Mouse (Mus musculus) liver, embryonic 11.5 days (tissue): Measurements from ENCODE around the gene Hagh. TPM values are rescaled to one million over a fixed set of nuclear protein-coding genes. Genes with fewer than 3 reads are reported as not detected.

Experiments
- ATAC-seq: fragments of 200-750 bp; cut with Nextera tagmentation; replicated peaks from 2 replicates; pipeline ENCODE4 v1.8.0; 2017; ENCODE audit warnings: moderate number of reproducible peaks, mild to moderate bottlenecking, moderate TSS enrichment, moderate library complexity; ENCODE audit not compliant: low FRiP score
- DNase-seq: peaks from one replicate; pipeline ENCODE4 v3.0.0-alpha.2; 2017; ENCODE audit warnings: low spot score
- H3K27ac ChIP-seq: fragments of 300-500 bp; sonication (generic); 2 replicates; pipeline ENCODE4 v1.5.1; 2014; ENCODE audit warnings: mild to moderate bottlenecking, low read depth, low read length, control low read depth
- H3K27me3 ChIP-seq: fragments of 300-500 bp; sonication (generic); replicated peaks from 2 replicates; pipeline ENCODE4 v1.6.1; 2014; ENCODE audit warnings: low read length, mixed read lengths; ENCODE audit not compliant: control insufficient read depth, insufficient read depth
- H3K36me3 ChIP-seq: fragments of 300-500 bp; sonication (generic); 2 replicates; pipeline ENCODE4 v1.6.1; 2014; ENCODE audit warnings: mild to moderate bottlenecking, low read length, moderate library complexity, mixed read lengths; ENCODE audit not compliant: control insufficient read depth, insufficient read depth
- H3K4me1 ChIP-seq: fragments of 300-500 bp; sonication (generic); replicated peaks from 2 replicates; pipeline ENCODE4 v1.6.1; 2014; ENCODE audit warnings: low read length, mixed read lengths; ENCODE audit not compliant: control insufficient read depth, insufficient read depth
- H3K4me2 ChIP-seq: fragments of 300-500 bp; sonication (generic); 2 replicates; pipeline ENCODE4 v1.6.1; 2014; ENCODE audit warnings: mild to moderate bottlenecking, control low read depth, moderate library complexity
- H3K4me3 ChIP-seq: fragments of 300-500 bp; sonication (generic); 2 replicates; pipeline ENCODE4 v1.5.1; 2014; ENCODE audit warnings: low read depth, low read length, control low read depth
- H3K9ac ChIP-seq: fragments of 300-500 bp; sonication (generic); 2 replicates; pipeline ENCODE4 v1.6.1; 2014; ENCODE audit warnings: low read depth, low read length, control low read depth
- H3K9me3 ChIP-seq: fragments of 300-500 bp; sonication (generic); 2 replicates; pipeline ENCODE4 v1.6.1; 2016; ENCODE audit warnings: low read length, inconsistent platforms, mixed read lengths; ENCODE audit not compliant: control insufficient read depth
- WGBS: fragments of 180-500 bp; shearing (Covaris S2); extraction: QIAGEN DNeasy Blood & Tissue Kit; methylation state at CpG from one replicate; pipeline ENCODE4 v1.1.7; 2014; 5-methylcytosine and 5-hydroxymethylcytosine counted together
- polyA plus RNA-seq: library from polyadenylated mRNA; unstranded; fragments of >200 nt; fragmentation: Nextera tagmentation; extraction: Ambion mirVana; gene quantifications from 2 replicates; pipeline ENCODE4 v1.2.1, GENCODE M21; 2014

Gene Hagh
- polyA plus RNA-seq, 1 experiment from 2014 or later: 56.3 TPM

- no peaks in the 10 kb centered on the region for H3K36me3 ChIP-seq
- no peaks in the 10 kb centered on the region for H3K9me3 ChIP-seq
- no peak overlapping the region for H3K4me3 ChIP-seq
- no peak overlapping the region for H3K27ac ChIP-seq
- no peak for DNase-seq
- WGBS: 64% methylated on average over 3 of the region's 3 CpGs
- no peak for ATAC-seq
- no peaks in the 10 kb centered on the region; the same call in 1 of the 2 replicates for H3K4me1 ChIP-seq
- no peak overlapping the region for H3K9ac ChIP-seq
- H3K4me2 ChIP-seq: no peak overlapping the region
- 0 out of 2 replicates have a peak, but pooled peaks cover 5% of the 10 kb centered on the region for H3K27me3 ChIP-seq
These were observed 28.7 kb upstream of the Hagh start for GRCm38 (mm10) chr17:24811211-24811610.

GRCm38 (mm10) chr17:24812215-24812614, 27.7 kb upstream of the Hagh start:
- Histone ChIP-seq H3K9ac (no peak overlapping the region), H3K27ac (no peak overlapping the region), H3K4me3 (no peak overlapping the region), H3K4me1 (no peaks in the 10 kb centered on the region; the same call in 1 of the 2 replicates), H3K27me3 (0 out of 2 replicates have a peak, but pooled peaks cover under 1% of the 10 kb centered on the region), H3K9me3 (no peaks in the 10 kb centered on the region), H3K36me3 (no peaks in the 10 kb centered on the region), H3K4me2 (no peak overlapping the region)
- no peak for DNase-seq
- 17% methylated on average over 2 of the region's 2 CpGs for WGBS
- peak; percentile 93 for ATAC-seq

- Histone ChIP-seq H3K36me3 (no peaks in the 10 kb centered on the region), H3K27me3 (no peaks in the 10 kb centered on the region), H3K9me3 (no peaks in the 10 kb centered on the region), H3K4me2 (no peak overlapping the region), H3K27ac (no peak overlapping the region), H3K4me1 (no peaks in the 10 kb centered on the region; the same call in 1 of the 2 replicates), H3K4me3 (no peak overlapping the region), H3K9ac (no peak overlapping the region)
- WGBS: 61% methylated on average over 5 of the region's 5 CpGs
- ATAC-seq (peak; percentile 62; the same call in 1 of the 2 replicates), DNase-seq (no peak)
These were observed 24.7 kb upstream of the Hagh start for GRCm38 (mm10) chr17:24815256-24815655.

- Histone ChIP-seq H3K9ac (no peak overlapping the region), H3K4me2 (no peak overlapping the region), H3K4me3 (no peak overlapping the region), H3K27ac (no peak overlapping the region), H3K36me3 (no peaks in the 10 kb centered on the region), H3K4me1 (no peaks in the 10 kb centered on the region; the same call in 1 of the 2 replicates), H3K27me3 (no peaks in the 10 kb centered on the region), H3K9me3 (no peaks in the 10 kb centered on the region)
- DNase-seq (no peak), ATAC-seq (no peak)
- WGBS: 28% methylated on average over 1 of the region's 1 CpGs
These were observed 22.4 kb upstream of the Hagh start for GRCm38 (mm10) chr17:24817503-24817902.

- Histone ChIP-seq H3K9ac (no peak overlapping the region), H3K4me2 (no peak overlapping the region), H3K9me3 (no peaks in the 10 kb centered on the region), H3K4me3 (no peak overlapping the region), H3K4me1 (no peaks in the 10 kb centered on the region), H3K27ac (no peak overlapping the region), H3K27me3 (no peaks in the 10 kb centered on the region), H3K36me3 (no peaks in the 10 kb centered on the region)
- DNase-seq (no peak), ATAC-seq (no peak)
- WGBS: 48% methylated on average over 6 of the region's 6 CpGs
These were observed 21.8 kb upstream of the Hagh start for GRCm38 (mm10) chr17:24818172-24818571.

GRCm38 (mm10) chr17:24819469-24819868, 20.5 kb upstream of the Hagh start:
- no peak overlapping the region for H3K27ac ChIP-seq
- no peak overlapping the region for H3K4me3 ChIP-seq
- H3K4me2 ChIP-seq: no peak overlapping the region
- DNase-seq: no peak
- no peaks in the 10 kb centered on the region for H3K4me1 ChIP-seq
- H3K9ac ChIP-seq: no peak overlapping the region
- 46% methylated on average over 2 of the region's 2 CpGs for WGBS
- H3K27me3 ChIP-seq: no peaks in the 10 kb centered on the region
- no peak for ATAC-seq
- H3K9me3 ChIP-seq: no peaks in the 10 kb centered on the region
- H3K36me3 ChIP-seq: no peaks in the 10 kb centered on the region

GRCm38 (mm10) chr17:24821351-24822280, 18.3 kb upstream of the Hagh start:
- DNase-seq (no peak), ATAC-seq (no peak)
- H3K27me3 ChIP-seq: 0 out of 2 replicates have a peak, but pooled peaks cover 2% of the 10 kb centered on the region
- H3K9me3 ChIP-seq: no peaks in the 10 kb centered on the region
- no peaks in the 10 kb centered on the region for H3K4me1 ChIP-seq
- H3K27ac ChIP-seq: no peak overlapping the region
- WGBS: 53% methylated on average over 3 of the region's 3 CpGs
- no peak overlapping the region for H3K4me2 ChIP-seq
- no peak overlapping the region for H3K9ac ChIP-seq
- H3K36me3 ChIP-seq: no peaks in the 10 kb centered on the region
- H3K4me3 ChIP-seq: no peak overlapping the region

- Histone ChIP-seq H3K4me2 (no peak overlapping the region), H3K4me1 (no peaks in the 10 kb centered on the region), H3K27ac (no peak overlapping the region), H3K9ac (no peak overlapping the region), H3K36me3 (no peaks in the 10 kb centered on the region), H3K9me3 (no peaks in the 10 kb centered on the region), H3K4me3 (no peak overlapping the region), H3K27me3 (no peaks in the 10 kb centered on the region)
- no peak for DNase-seq
- 55% methylated on average over 5 of the region's 5 CpGs for WGBS
- ATAC-seq: no peak
These were observed 398 bp downstream of the Hagh start for GRCm38 (mm10) chr17:24840341-24840740.

- Histone ChIP-seq H3K36me3 (no peaks in the 10 kb centered on the region), H3K27me3 (no peaks in the 10 kb centered on the region), H3K4me3 (no peak overlapping the region), H3K4me2 (no peak overlapping the region), H3K27ac (no peak overlapping the region), H3K9ac (no peak overlapping the region), H3K4me1 (no peaks in the 10 kb centered on the region), H3K9me3 (no peaks in the 10 kb centered on the region)
- no peak for DNase-seq
- ATAC-seq: no peak
- WGBS: 58% methylated on average over 4 of the region's 4 CpGs
These were observed 1.2 kb downstream of the Hagh start for GRCm38 (mm10) chr17:24841133-24841532.
